Mouse (Mus musculus) monocyte, adult 2 months (primary cell): ENCODE data around the gene Gm28308.

Experiments
- DNase-seq, 2 experiments: peaks; one replicate each; pipeline ENCODE4 v3.0.0; 2022; ENCODE audit warnings: low spot score in 2 of 2, low read depth in 1 of 2

Gm28308 gene

GRCm38 (mm10) chr6:52220003-52220864 is 7.1 kb upstream of the Gm28308 start:
- no peak for DNase-seq

GRCm38 (mm10) chr6:52219234-52219942 is 6.2 kb upstream of the Gm28308 start:
- DNase-seq = no peak

- DNase-seq = no peak
Measured at GRCm38 (mm10) chr6:52218643-52219215, 5.6 kb upstream of the Gm28308 start.

GRCm38 (mm10) chr6:52217895-52218642 is 4.9 kb upstream of the Gm28308 start:
- DNase-seq = no peak

- no peak for DNase-seq
Measured at GRCm38 (mm10) chr6:52217459-52217768, 4.3 kb upstream of the Gm28308 start.

GRCm38 (mm10) chr6:52216691-52217458 is 3.7 kb upstream of the Gm28308 start:
- no peak for DNase-seq

- no peak for DNase-seq
Measured at GRCm38 (mm10) chr6:52215771-52216535, 2.8 kb upstream of the Gm28308 start.

- no peak for DNase-seq
Measured at GRCm38 (mm10) chr6:52215070-52215469, 1.9 kb upstream of the Gm28308 start.

- no peak for DNase-seq
Measured at GRCm38 (mm10) chr6:52214271-52214670, 1.1 kb upstream of the Gm28308 start.

- no peak for DNase-seq
Measured at GRCm38 (mm10) chr6:52212556-52213118, 502 bp downstream of the Gm28308 start.

- no peak for DNase-seq
Measured at GRCm38 (mm10) chr6:52211961-52212360, 1.2 kb downstream of the Gm28308 start.

GRCm38 (mm10) chr6:52211170-52211935 is 1.8 kb downstream of the Gm28308 start:
- no peak for DNase-seq

GRCm38 (mm10) chr6:52209685-52210046 is 3.5 kb downstream of the Gm28308 start:
- no peak for DNase-seq

- no peak for DNase-seq
Measured at GRCm38 (mm10) chr6:52208868-52209684, 4.1 kb downstream of the Gm28308 start.

GRCm38 (mm10) chr6:52208072-52208867 is 4.9 kb downstream of the Gm28308 start, which contains the start of gene Hoxa6:
Gene Hoxa6, minus strand, starts transcription at chr6:52208722.
- no peak for DNase-seq

GRCm38 (mm10) chr6:52207684-52207976 is 5.5 kb downstream of the Gm28308 start:
- DNase-seq = no peak

- no peak for DNase-seq
Measured at GRCm38 (mm10) chr6:52206882-52207683, 6.1 kb downstream of the Gm28308 start.
